Mouse (Mus musculus) embryonic fibroblast, embryonic 13.5 days (primary cell): ENCODE measurements around the gene Lrp6.

ENCODE experiments used
- CTCF ChIP-seq: IDR thresholded peaks from 2 replicates; pipeline ENCODE4 v1.5.1; 2011; ENCODE audit warnings: mild to moderate bottlenecking, control low read depth, low read length, moderate library complexity, borderline replicate concordance; ENCODE audit not compliant: insufficient read depth
- POLR2A ChIP-seq: IDR thresholded peaks from 2 replicates; pipeline ENCODE4 v1.6.1; 2011; ENCODE audit warnings: low read depth, mild to moderate bottlenecking, control low read depth, low read length, moderate library complexity

- no peak for TF ChIP-seq CTCF
- no peak for TF ChIP-seq POLR2A
These were observed 123.4 kb downstream of the Lrp6 start for GRCm38 (mm10) chr6:134443198-134443904.
